Mouse (Mus musculus) stomach, postnatal 0 days (tissue): ENCODE measurements around the gene Raly. TPM values are rescaled to one million over a fixed set of nuclear protein-coding genes. Genes with fewer than 3 reads are reported as not detected.

Source experiments
- ATAC-seq: fragments of 200-750 bp; cut with Nextera tagmentation; 2 replicates; pipeline ENCODE4 v1.8.0; 2017; ENCODE audit not compliant: low FRiP score, low TSS enrichment
- DNase-seq: peaks from one replicate; pipeline ENCODE4 v3.0.0-alpha.2; 2016; ENCODE audit warnings: low spot score
- H3K27ac ChIP-seq: fragments of 300-500 bp; sonication (generic); replicated peaks from 2 replicates; pipeline ENCODE4 v1.5.1; 2014; ENCODE audit warnings: mild to moderate bottlenecking, control low read depth
- H3K27me3 ChIP-seq: fragments of 300-500 bp; sonication (generic); 2 replicates; pipeline ENCODE4 v1.6.1; 2014; ENCODE audit warnings: low read length; ENCODE audit not compliant: control insufficient read depth, insufficient read depth
- H3K36me3 ChIP-seq: fragments of 300-500 bp; sonication (generic); 2 replicates; pipeline ENCODE4 v1.6.1; 2014; ENCODE audit warnings: low read length, mixed read lengths; ENCODE audit not compliant: control insufficient read depth, insufficient read depth
- H3K4me1 ChIP-seq: fragments of 300-500 bp; sonication (generic); replicated peaks from 2 replicates; pipeline ENCODE4 v1.6.1; 2014; ENCODE audit warnings: antibody characterized with exemption; ENCODE audit not compliant: control insufficient read depth, insufficient read depth
- H3K4me2 ChIP-seq: fragments of 300-500 bp; sonication (generic); replicated peaks from 2 replicates; pipeline ENCODE4 v1.6.1; 2014; ENCODE audit warnings: low read depth, mild to moderate bottlenecking, control low read depth, moderate library complexity
- H3K4me3 ChIP-seq: fragments of 300-500 bp; sonication (generic); 2 replicates; pipeline ENCODE4 v1.5.1; 2014; ENCODE audit warnings: low read depth, low read length, control low read depth
- H3K9ac ChIP-seq: fragments of 300-500 bp; sonication (generic); 2 replicates; pipeline ENCODE4 v1.6.1; 2014; ENCODE audit warnings: mild to moderate bottlenecking, low read length, control low read depth, mixed read lengths
- H3K9me3 ChIP-seq: fragments of 300-500 bp; sonication (generic); 2 replicates; pipeline ENCODE4 v1.6.1; 2016; ENCODE audit warnings: low read length; ENCODE audit not compliant: control insufficient read depth
- CTCF ChIP-seq: IDR thresholded peaks from 2 replicates; pipeline ENCODE4 v1.5.1; 2016; ENCODE audit warnings: antibody characterized with exemption, low read depth, mild to moderate bottlenecking, moderate library complexity
- EP300 ChIP-seq: optimal IDR thresholded peaks from 2 replicates; pipeline ENCODE3; 2016; ENCODE audit warnings: antibody characterized with exemption
- WGBS: fragments of 180-500 bp; shearing (Covaris S2); extraction: QIAGEN DNeasy Blood & Tissue Kit; methylation state at CpG from one replicate; pipeline ENCODE4 v1.1.7; 2014; 5-methylcytosine and 5-hydroxymethylcytosine counted together
- polyA plus RNA-seq: library from polyadenylated mRNA; unstranded; fragments of >200 nt; fragmentation: Nextera tagmentation; extraction: Ambion mirVana; gene quantifications from 2 replicates; pipeline ENCODE4 v1.2.1, GENCODE M21; 2015

The Raly gene
- polyA plus RNA-seq, 1 experiment from 2014 or later = 18.7 TPM

DNA sequence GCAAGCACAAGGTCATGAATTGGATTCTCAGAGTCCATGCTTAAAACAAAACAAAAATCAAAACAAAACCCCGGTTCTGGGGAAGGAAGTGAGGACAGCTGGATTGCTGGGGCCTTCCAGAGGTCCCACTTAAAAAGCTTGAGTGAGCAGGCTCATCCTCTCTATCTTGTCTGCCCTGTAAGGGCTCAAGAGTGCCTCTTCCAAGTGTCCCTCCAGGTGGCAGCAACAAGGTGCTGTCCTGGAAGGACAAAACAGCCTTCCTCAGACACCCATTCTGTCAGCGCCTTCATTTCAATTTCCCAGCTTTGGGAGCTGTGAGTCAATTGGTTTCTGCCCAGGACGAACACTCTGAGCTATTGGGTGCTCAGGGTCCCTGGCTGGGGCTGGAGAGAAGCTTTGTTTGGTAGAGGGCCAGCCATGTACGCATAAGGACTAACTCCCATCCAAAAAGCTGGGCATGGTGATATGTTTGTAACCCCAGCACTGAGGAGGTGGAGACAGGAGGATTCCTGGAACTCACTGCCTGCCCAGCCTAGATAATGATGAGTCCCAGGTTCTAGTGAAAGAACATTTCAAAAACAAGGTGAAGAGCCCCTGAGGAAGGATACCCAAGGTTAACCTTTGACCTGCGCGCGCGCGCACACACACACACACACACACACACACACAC, 25.9 kb upstream of the Raly start:
- H3K4me3 ChIP-seq = no peak overlapping the region
- 78% methylated on average over 9 of the region's 9 CpGs for WGBS
- no peaks in the 10 kb centered on the region for H3K27me3 ChIP-seq
- H3K4me1 ChIP-seq = no peaks in the 10 kb centered on the region; the same call in 1 of the 2 replicates
- H3K36me3 ChIP-seq = no peaks in the 10 kb centered on the region
- peak; percentile 24; the same call in 1 of the 2 replicates for ATAC-seq
- TF ChIP-seq EP300 = no peak
- peak; percentile 46 for TF ChIP-seq CTCF
- H3K27ac ChIP-seq = no peak overlapping the region
- H3K9me3 ChIP-seq = no peaks in the 10 kb centered on the region
- DNase-seq = no peak
- no peak overlapping the region for H3K9ac ChIP-seq
- H3K4me2 ChIP-seq = no peak overlapping the region

DNA sequence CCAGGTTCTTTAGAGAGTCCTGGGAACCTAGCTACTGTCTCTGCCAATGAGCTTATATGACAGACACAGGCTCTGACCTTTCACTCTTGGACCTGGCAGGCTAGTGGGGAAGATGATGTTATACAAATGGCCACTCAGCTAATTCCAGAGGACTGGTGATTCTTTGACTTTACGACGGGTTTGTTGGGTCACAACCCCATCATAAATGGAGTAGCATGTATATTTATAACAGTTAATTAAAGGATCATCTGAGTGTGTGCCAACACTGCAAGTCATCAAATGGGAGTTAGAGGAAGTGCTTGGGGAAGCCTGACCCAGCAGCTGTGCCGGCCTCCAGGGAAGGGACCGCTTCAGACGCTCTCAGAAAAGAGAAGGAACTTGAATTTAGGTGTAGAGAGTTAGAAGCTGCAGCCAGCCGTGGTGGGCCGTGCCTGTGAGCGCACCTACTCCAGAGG, 25.3 kb upstream of the Raly start:
- no peaks in the 10 kb centered on the region; the same call in 1 of the 2 replicates for H3K4me1 ChIP-seq
- H3K4me2 ChIP-seq = no peak overlapping the region
- no peaks in the 10 kb centered on the region for H3K9me3 ChIP-seq
- DNase-seq (no peak), ATAC-seq (0 out of 2 replicates have a peak, but pooled peaks have one; percentile 18)
- no peaks in the 10 kb centered on the region for H3K36me3 ChIP-seq
- 57% methylated on average over 8 of the region's 8 CpGs for WGBS
- H3K4me3 ChIP-seq = no peak overlapping the region
- H3K9ac ChIP-seq = no peak overlapping the region
- no peak overlapping the region for H3K27ac ChIP-seq
- TF ChIP-seq CTCF (no peak), EP300 (no peak)
- no peaks in the 10 kb centered on the region for H3K27me3 ChIP-seq

DNA sequence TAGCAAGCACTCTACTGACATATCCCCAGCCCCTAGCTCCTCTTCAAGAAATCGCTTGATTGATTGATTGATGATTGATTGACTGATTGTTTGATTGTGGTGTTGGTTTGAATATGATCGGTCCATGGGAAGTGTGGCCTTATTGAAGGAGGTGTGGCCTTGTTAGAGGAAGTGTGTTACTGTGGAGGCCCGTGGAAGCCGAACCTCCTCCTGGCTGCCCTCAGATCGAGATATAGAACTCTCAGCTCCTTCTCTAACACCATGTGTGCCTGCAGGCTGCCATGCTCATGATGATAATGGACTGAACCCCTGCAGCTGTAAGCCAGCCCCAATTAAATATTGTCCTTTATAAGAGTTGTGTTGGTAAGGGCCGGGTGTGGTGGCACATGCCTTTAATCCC, 23.8 kb upstream of the Raly start:
- Histone ChIP-seq H3K4me2 (no peak overlapping the region), H3K4me3 (no peak overlapping the region), H3K27me3 (no peaks in the 10 kb centered on the region), H3K4me1 (no peaks in the 10 kb centered on the region; the same call in 1 of the 2 replicates), H3K36me3 (no peaks in the 10 kb centered on the region), H3K9me3 (no peaks in the 10 kb centered on the region), H3K9ac (no peak overlapping the region), H3K27ac (no peak overlapping the region)
- ATAC-seq (no peak), DNase-seq (no peak)
- TF ChIP-seq EP300 (no peak), CTCF (no peak)
- WGBS = 83% methylated on average over 6 of the region's 6 CpGs

DNA sequence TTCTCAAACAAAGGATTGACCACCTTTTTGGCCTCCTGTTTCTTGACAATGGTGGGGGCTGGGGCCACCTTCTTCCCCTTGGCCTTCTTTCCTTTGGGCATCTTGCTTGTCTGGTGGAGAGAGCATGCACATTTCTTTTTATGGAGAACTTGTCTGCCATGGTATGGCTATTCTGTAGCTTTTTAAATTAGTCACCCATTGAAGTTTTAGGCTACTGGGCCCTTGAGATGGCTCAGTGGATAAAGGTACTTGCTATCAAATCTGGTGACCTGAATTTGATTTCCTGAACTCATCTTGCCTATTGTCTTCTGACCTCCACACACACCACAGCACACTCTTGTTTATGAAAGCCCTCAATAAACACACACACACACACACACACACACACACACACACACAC, 21.0 kb upstream of the Raly start, which contains the start of gene Gm14214:
Gene Gm14214 (minus strand): TSS at position 101 of the 400 bp plus-strand sequence.
- no peaks in the 10 kb centered on the region; the same call in 1 of the 2 replicates for H3K4me1 ChIP-seq
- no peak within 1 kb of the TSS for H3K4me2 ChIP-seq
- TF ChIP-seq CTCF (no peak), EP300 (no peak)
- no peaks in the 10 kb centered on the region for H3K36me3 ChIP-seq
- DNase-seq = no peak
- no peak for ATAC-seq
- H3K27me3 ChIP-seq = no peaks in the 10 kb centered on the region
- H3K9me3 ChIP-seq = no peaks in the 10 kb centered on the region
- no peak within 1 kb of the TSS for H3K9ac ChIP-seq
- no peak within 1 kb of the TSS for H3K27ac ChIP-seq
- no peak within 1 kb of the TSS for H3K4me3 ChIP-seq

DNA sequence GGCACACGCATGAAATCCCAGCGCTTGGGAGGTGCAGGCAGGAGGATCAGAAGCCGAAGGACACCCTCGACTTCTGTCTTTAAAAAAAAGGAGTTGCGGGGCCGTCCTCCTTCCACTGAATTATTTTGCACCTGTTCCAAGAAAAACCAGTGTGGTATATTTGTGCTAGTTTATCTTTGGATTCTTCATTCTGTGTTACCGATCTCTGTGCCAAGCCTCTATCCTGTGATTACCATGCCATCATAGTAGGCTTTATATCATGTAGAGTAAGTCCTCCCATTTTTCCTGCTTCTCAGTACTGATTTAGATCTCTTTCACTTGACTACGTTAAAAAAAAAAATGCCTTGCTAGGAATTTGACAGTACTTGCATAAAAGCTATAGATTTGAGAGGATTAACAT, 19.3 kb upstream of the Raly start:
- no peak for TF ChIP-seq CTCF
- TF ChIP-seq EP300 = no peak
- Histone ChIP-seq H3K27ac (no peak overlapping the region), H3K36me3 (no peaks in the 10 kb centered on the region), H3K4me2 (no peak overlapping the region), H3K27me3 (no peaks in the 10 kb centered on the region), H3K9me3 (no peaks in the 10 kb centered on the region), H3K9ac (no peak overlapping the region), H3K4me3 (no peak overlapping the region), H3K4me1 (no peaks in the 10 kb centered on the region)
- DNase-seq = no peak
- 64% methylated on average over 8 of the region's 8 CpGs for WGBS
- ATAC-seq = no peak

DNA sequence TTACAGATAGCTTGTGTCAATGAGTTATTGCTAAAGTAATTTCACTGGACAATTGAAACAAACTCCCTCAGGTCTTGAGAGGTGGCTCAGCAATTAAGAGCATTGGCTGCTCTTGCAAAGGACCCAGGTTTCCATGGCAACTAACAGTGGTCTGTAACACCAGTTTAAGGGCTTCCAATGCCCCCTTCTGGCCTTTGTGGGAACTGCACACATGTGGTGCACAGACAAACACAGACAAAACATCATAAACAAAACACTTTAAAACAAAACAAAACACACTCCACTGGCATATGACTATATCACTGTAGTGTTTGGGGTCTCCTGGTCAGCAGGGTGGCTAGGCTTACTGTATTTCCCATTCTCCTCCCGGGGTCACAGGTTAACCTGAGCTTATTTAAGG, 16.9 kb upstream of the Raly start:
- DNase-seq (no peak), ATAC-seq (no peak)
- no peak overlapping the region for H3K4me3 ChIP-seq
- H3K27me3 ChIP-seq = no peaks in the 10 kb centered on the region
- H3K9ac ChIP-seq = no peak overlapping the region
- no peak overlapping the region for H3K27ac ChIP-seq
- H3K36me3 ChIP-seq = no peaks in the 10 kb centered on the region
- H3K4me2 ChIP-seq = no peak overlapping the region
- no peak for TF ChIP-seq EP300
- peak; percentile 63 for TF ChIP-seq CTCF
- H3K4me1 ChIP-seq = no peaks in the 10 kb centered on the region
- no peaks in the 10 kb centered on the region for H3K9me3 ChIP-seq
- WGBS = 89% methylated on average over 1 of the region's 1 CpGs
